Mouse (Mus musculus) lung, embryonic 14.5 days (tissue): ENCODE results near the gene Ice1. TPM values are rescaled to one million over a fixed set of nuclear protein-coding genes. Genes with fewer than 3 reads are reported as not detected.

Experiments
- ATAC-seq: fragments of 200-750 bp; cut with Nextera tagmentation; 2 replicates; pipeline ENCODE4 v1.8.0; 2017; ENCODE audit warnings: mild to moderate bottlenecking, moderate TSS enrichment, moderate library complexity; ENCODE audit not compliant: insufficient read depth
- DNase-seq: peaks from one replicate; pipeline ENCODE4 v3.0.0-alpha.2; 2015
- H3K27ac ChIP-seq: fragments of 300-500 bp; sonication (generic); 2 replicates; pipeline ENCODE4 v1.5.1; 2014; ENCODE audit warnings: low read depth, mild to moderate bottlenecking, moderate library complexity
- H3K27me3 ChIP-seq: fragments of 300-500 bp; sonication (generic); 2 replicates; pipeline ENCODE4 v1.6.1; 2014; ENCODE audit warnings: low read length, control low read depth; ENCODE audit not compliant: insufficient read depth
- H3K36me3 ChIP-seq: fragments of 300-500 bp; sonication (generic); 2 replicates; pipeline ENCODE4 v1.6.1; 2014; ENCODE audit warnings: control low read depth; ENCODE audit not compliant: insufficient read depth
- H3K4me1 ChIP-seq: fragments of 300-500 bp; sonication (generic); 2 replicates; pipeline ENCODE4 v1.6.1; 2014; ENCODE audit warnings: antibody characterized with exemption, control low read depth; ENCODE audit not compliant: insufficient read depth
- H3K4me2 ChIP-seq: fragments of 300-500 bp; sonication (generic); 2 replicates; pipeline ENCODE4 v1.6.1; 2014; ENCODE audit warnings: mild to moderate bottlenecking
- H3K4me3 ChIP-seq: fragments of 300-500 bp; sonication (generic); 2 replicates; pipeline ENCODE4 v1.5.1; 2014; ENCODE audit warnings: low read depth, low read length
- H3K9ac ChIP-seq: fragments of 300-500 bp; sonication (generic); 2 replicates; pipeline ENCODE4 v1.6.1; 2014
- H3K9me3 ChIP-seq: fragments of 300-500 bp; sonication (generic); 2 replicates; pipeline ENCODE4 v1.6.1; 2016; ENCODE audit warnings: low read depth, low read length, control low read depth
- CTCF ChIP-seq: IDR thresholded peaks from 2 replicates; pipeline ENCODE4 v1.5.1; 2016; ENCODE audit warnings: antibody characterized with exemption, low read depth
- WGBS: fragments of 180-500 bp; shearing (Covaris S2); extraction: QIAGEN DNeasy Blood & Tissue Kit; methylation state at CpG from one replicate; pipeline ENCODE4 v1.1.7; 2014; 5-methylcytosine and 5-hydroxymethylcytosine counted together
- polyA plus RNA-seq: library from polyadenylated mRNA; unstranded; fragments of >200 nt; fragmentation: Nextera tagmentation; extraction: Ambion mirVana; gene quantifications from 2 replicates; pipeline ENCODE4 v1.2.1, GENCODE M21; 2014

Ice1 gene
- 28.2 and 31.8 TPM in 2 replicates for polyA plus RNA-seq

DNA sequence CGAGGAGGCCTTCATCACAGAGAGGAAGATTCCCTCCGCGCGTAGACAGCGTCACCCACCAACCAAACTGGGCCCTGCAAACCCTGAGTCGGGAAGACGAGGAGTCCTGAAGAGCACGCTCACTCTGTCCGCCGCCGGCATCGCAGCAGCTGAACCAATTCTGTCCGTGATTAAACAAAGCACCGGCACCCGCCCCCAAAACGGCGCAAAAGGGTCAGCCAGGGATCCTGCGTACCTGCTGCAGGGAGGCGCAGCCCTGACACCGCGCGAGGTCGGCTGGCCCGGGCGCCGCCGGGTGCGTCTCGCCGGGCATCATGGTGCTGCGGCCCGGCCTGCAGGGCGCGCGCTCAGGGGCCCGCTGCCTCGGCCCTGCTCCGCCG is at the start of gene Ice1:
Ice1 (minus strand) TSS at position 353 of the 380 bp plus-strand sequence.
- Histone ChIP-seq H3K27me3 (no peaks in the 10 kb centered on the region), H3K27ac (peak within 1 kb of the TSS; percentile 85), H3K9ac (peak within 1 kb of the TSS; percentile 86), H3K4me1 (peaks cover 11% of the 10 kb centered on the region; the same call in 1 of the 2 replicates), H3K4me3 (peak within 1 kb of the TSS; percentile 95), H3K36me3 (no peaks in the 10 kb centered on the region), H3K9me3 (no peaks in the 10 kb centered on the region), H3K4me2 (peak within 1 kb of the TSS; percentile 85)
- no peak for TF ChIP-seq CTCF
- ATAC-seq (peak; percentile 37), DNase-seq (peak; percentile 48)
- WGBS, result under 1% methylated on average over 31 of the region's 39 CpGs

DNA sequence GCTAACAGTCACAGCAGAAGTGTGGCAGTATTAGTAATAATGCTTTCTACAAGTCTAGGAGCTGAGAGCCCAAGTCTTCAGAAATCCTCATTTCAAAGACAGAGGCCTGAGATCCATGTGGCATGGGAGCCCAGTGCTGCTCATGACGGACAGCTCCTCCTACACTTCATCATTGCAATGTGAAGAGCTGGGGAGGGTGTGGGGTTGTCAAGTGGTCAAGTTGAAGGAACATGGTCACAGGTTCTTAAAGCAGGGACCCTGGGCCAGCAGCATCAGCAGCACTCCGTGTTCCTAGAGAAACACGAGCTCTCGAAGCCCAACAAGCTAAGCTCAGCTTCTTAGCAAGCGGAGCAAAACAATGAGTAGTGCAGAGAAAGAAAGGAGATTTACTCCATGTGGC is 48.4 kb upstream of the Ice1 start:
- Histone ChIP-seq H3K27ac (no peak overlapping the region), H3K9me3 (no peaks in the 10 kb centered on the region), H3K4me3 (no peak overlapping the region), H3K4me2 (no peak overlapping the region), H3K36me3 (no peaks in the 10 kb centered on the region), H3K9ac (no peak overlapping the region), H3K4me1 (no peaks in the 10 kb centered on the region), H3K27me3 (no peaks in the 10 kb centered on the region)
- DNase-seq (no peak), ATAC-seq (no peak)
- WGBS, result 58% methylated on average over 5 of the region's 5 CpGs
- no peak for TF ChIP-seq CTCF

DNA sequence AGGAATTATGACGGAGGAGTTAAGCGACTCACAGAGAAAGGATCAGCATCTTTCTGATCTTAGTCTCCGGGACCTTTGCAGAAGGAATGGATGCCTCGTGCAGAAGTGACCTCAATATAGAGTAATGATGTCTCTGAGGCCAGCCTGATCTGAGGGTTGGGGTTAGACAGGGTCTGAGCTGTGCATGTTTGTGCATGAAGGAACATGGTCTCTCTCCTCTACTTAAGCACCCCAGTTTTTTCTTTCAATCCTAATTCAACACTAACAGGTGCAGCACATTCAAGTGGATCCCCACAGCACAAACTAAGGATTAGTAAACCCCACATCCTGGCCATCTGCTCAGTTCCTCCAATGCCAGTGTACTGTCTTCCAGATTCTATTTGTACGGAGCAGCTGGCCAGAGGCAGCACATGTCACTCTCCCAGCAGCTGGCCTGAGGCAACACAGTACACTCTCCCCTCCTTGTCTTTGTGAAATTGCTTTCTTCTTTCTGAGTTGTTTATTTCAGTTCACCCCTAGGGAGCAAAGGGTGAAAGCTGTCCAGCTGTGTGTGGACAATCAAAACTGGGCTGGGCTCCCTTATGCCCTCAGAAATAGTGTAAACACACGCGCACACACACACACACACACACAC is 47.7 kb upstream of the Ice1 start:
- Histone ChIP-seq H3K9me3 (no peaks in the 10 kb centered on the region), H3K9ac (no peak overlapping the region), H3K4me2 (no peak overlapping the region), H3K27me3 (no peaks in the 10 kb centered on the region), H3K4me1 (no peaks in the 10 kb centered on the region), H3K4me3 (no peak overlapping the region), H3K27ac (no peak overlapping the region), H3K36me3 (no peaks in the 10 kb centered on the region)
- TF ChIP-seq CTCF, result no peak
- DNase-seq, result peak; percentile 65
- 40% methylated on average over 7 of the region's 7 CpGs for WGBS
- peak; percentile 79 for ATAC-seq

DNA sequence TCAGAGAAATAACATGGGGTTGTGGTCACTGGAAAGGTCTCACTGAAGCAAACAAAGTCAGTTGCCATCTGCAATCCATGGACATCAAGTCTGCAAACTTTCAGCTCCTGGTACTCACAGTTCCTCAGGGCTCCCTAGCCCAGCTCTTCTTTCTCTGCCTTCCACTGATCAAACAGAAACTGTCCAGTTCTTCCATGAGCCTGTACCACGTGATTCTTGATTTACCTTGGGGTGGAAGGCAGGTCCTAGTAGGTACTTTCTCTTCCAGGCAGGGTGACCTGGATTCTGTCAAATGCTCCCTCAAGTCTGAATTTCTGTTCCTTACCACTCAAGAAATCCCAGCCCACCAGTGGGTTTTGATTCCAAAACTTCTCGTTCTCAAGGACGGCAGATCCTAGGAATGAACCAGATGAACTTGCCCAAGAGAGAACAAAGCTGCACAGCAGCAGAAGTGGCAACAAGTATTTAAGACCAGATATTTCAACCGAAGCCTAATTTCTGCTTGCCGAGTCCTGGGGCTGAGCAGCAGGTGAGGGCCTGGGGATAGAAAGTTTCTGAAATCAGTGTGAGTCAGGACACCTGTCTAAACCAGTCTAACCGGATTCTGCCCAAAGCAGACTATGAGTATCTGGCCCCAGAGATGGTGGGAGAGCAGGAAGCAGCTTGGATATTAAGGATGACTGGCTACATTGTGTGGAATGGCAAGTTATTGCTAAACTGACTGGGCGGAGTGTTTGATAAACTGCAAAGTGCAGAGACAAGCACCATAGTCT is 44.2 kb upstream of the Ice1 start:
- Histone ChIP-seq H3K27me3 (no peaks in the 10 kb centered on the region), H3K27ac (peak overlapping the region; percentile 86), H3K9ac (no peak overlapping the region), H3K36me3 (no peaks in the 10 kb centered on the region), H3K4me1 (peaks cover 3% of the 10 kb centered on the region; the same call in 1 of the 2 replicates), H3K9me3 (no peaks in the 10 kb centered on the region), H3K4me3 (no peak overlapping the region), H3K4me2 (peak overlapping the region; percentile 28; the same call in 1 of the 2 replicates)
- DNase-seq, result peak; percentile 64
- TF ChIP-seq CTCF, result no peak
- WGBS, result 56% methylated on average over 7 of the region's 7 CpGs
- peak; percentile 75 for ATAC-seq

DNA sequence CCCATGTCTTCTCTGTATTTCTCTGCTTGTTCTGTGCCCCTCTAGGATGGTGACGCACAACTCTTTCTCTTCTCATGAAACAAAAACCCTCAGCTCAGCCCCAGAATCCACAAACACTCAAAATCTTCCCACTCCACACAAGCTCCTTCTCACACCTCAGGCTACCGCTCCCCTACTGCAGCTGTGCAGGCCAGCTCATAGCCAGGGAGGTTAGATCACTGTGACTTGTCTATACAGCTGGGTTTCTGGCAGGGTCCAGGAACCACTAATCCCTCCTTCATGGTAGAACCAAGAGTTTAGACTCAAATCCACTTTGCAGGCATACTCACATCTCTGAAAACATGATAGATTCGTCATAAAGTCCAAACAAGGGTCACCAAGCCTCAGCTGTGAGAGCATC is 42.9 kb upstream of the Ice1 start:
- Histone ChIP-seq H3K9me3 (no peaks in the 10 kb centered on the region), H3K27me3 (no peaks in the 10 kb centered on the region), H3K4me3 (no peak overlapping the region), H3K9ac (no peak overlapping the region), H3K27ac (no peak overlapping the region), H3K36me3 (no peaks in the 10 kb centered on the region), H3K4me1 (peaks cover 5% of the 10 kb centered on the region; the same call in 1 of the 2 replicates), H3K4me2 (no peak overlapping the region)
- DNase-seq (no peak), ATAC-seq (no peak)
- TF ChIP-seq CTCF, result no peak
- WGBS, result 66% methylated on average over 3 of the region's 3 CpGs

DNA sequence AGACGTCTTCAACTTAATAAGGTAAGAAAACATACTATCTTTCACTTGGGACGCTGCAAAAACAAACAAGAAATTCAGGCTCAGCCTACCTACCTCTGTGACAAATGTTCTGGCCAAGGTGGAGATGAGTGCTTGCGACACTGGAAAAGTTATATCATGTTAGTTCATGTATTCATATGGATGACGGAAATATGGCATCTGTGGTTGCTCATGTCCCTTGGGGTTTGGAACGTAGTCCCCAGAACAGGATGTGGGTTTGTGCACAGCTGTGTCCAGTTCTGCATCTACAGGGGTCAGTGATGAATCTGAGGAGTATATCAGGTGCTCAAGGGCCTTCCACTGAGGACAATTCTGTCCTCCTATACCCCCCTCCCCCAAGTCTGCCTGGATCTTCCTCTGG is 40.3 kb upstream of the Ice1 start:
- ATAC-seq, result no peak
- 68% methylated on average over 5 of the region's 5 CpGs for WGBS
- no peak for TF ChIP-seq CTCF

More for the DNA sequence above, 40.3 kb upstream of the Ice1 start:
- Histone ChIP-seq H3K4me3 (no peak overlapping the region), H3K27ac (no peak overlapping the region), H3K9ac (no peak overlapping the region), H3K27me3 (no peaks in the 10 kb centered on the region), H3K36me3 (no peaks in the 10 kb centered on the region), H3K4me1 (peaks cover 5% of the 10 kb centered on the region; the same call in 1 of the 2 replicates), H3K9me3 (no peaks in the 10 kb centered on the region), H3K4me2 (no peak overlapping the region)
- no peak for DNase-seq
